7 mouse cellular contexts compared by ENCODE assay signal in the genomic region with DNA sequence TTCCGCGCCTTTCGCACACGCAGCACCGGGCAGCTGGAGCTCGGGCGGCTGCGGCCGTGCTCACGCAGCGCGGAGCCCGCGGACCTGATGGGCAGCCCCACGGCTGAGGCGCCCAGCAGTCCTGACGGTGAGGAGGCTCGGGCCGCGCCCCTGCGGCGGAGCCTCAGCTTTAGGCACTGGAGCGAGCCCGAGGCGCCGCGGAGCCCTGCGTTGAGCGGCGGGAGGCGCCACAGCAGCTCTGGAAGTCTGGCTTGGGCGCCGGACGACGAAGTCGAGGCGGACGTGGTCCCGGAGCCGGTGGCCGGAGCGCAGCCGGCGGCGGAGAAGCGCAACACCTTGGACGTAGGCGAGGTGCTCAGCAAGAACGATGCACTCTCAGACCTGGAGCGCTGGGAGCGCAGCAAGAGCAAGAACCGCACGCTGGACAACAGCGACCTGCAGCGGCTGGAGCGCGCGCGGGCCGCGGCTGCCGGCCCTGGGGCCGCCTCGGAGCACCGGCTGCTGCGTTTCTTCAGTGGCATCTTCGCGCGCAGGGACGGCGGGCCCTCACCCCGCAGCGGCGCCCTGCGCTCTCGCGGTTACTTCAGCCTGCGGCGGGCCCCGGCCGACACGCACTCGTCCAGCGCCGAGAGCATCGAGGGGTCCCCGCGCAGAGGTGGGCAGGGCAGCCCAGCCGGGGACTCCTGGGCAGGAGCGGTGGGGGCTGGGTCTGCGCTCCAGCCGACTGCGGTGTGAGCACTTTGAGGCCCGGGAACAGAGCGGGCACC.
DNase-seq lines count a peak whose midpoint lies in the region; ATAC-seq lines count a peak whose summit lies in the region.

No protein-coding gene starts in this region.

- WGBS in forebrain, embryonic 11.5 days: 0% methylated on average over 89 of the region's 95 CpGs

- peak overlapping the region; percentile 75 for H3K9ac ChIP-seq in forebrain, embryonic 11.5 days (ENCODE audit: low read length)

- H3K4me2 ChIP-seq in forebrain, embryonic 11.5 days (ENCODE audit: low read depth, low read length, severe bottlenecking): peak overlapping the region; percentile 100

- ATAC-seq in forebrain, embryonic 11.5 days (replicated peaks; ENCODE audit: low FRiP score): peak; percentile 57

- no peaks in the 10 kb centered on the region for H3K9me3 ChIP-seq in forebrain, embryonic 11.5 days (ENCODE audit: control insufficient read depth, low read length)
- H3K9me3 ChIP-seq in megakaryocyte, embryonic 14.5 days: no peaks in the 10 kb centered on the region

- H3K27ac ChIP-seq in forebrain, embryonic 11.5 days (ENCODE audit: low read depth, low read length): peak overlapping the region; percentile 74; the same call in 1 of the 2 replicates

- intact Hi-C loops in heart, postnatal 14 days (cut with DNase I): loop anchor here (1.0 to 5.0 kb wide), 4 partner anchors 26 to 344 kb away; no protein-coding TSS in a partner anchor

- H3K4me1 ChIP-seq in forebrain, embryonic 11.5 days (replicated peaks; ENCODE audit: control insufficient read depth, insufficient read depth, low read length): peaks cover 33% of the 10 kb centered on the region; the same call in 1 of the 2 replicates
- H3K4me1 ChIP-seq in megakaryocyte, embryonic 14.5 days: peaks cover 11% of the 10 kb centered on the region

- peak; percentile 67 for DNase-seq in R1 (ENCODE audit: low read depth, low spot score)
- DNase-seq in brain, adult 2 months (ENCODE audit: low read depth, low spot score): peak; percentile 87
- peak; percentile 82 for DNase-seq in forebrain, embryonic 11.5 days (ENCODE audit: low spot score)
- peak; percentile 76 to 77 for DNase-seq in heart, postnatal 14 days
- DNase-seq in kidney, postnatal 4 days: peak; percentile 73 to 85
- peak; percentile 37 for DNase-seq in right cerebral cortex, postnatal 4 days

- H3K4me3 ChIP-seq in forebrain, embryonic 11.5 days (ENCODE audit: low read depth, low read length): peak overlapping the region; percentile 71
- H3K4me3 ChIP-seq in megakaryocyte, embryonic 14.5 days (replicated peaks): peak overlapping the region; percentile 89

- peaks cover 5% of the 10 kb centered on the region; the same call in 1 of the 2 replicates for H3K27me3 ChIP-seq in forebrain, embryonic 11.5 days (ENCODE audit: control insufficient read depth, insufficient read depth, low read length)
- H3K27me3 ChIP-seq in megakaryocyte, embryonic 14.5 days (replicated peaks): peaks cover 79% of the 10 kb centered on the region

- no peaks in the 10 kb centered on the region for H3K36me3 ChIP-seq in forebrain, embryonic 11.5 days (ENCODE audit: control insufficient read depth, insufficient read depth, low read length)
- no peaks in the 10 kb centered on the region for H3K36me3 ChIP-seq in megakaryocyte, embryonic 14.5 days (replicated peaks; ENCODE audit: low read length)

Comparison
In these comparisons a context has a peak if more than half of its experiments do, and no peak if none do; other contexts are left out.
1. Peak in every context shown above with its lines: DNase-seq, ATAC-seq, H3K4me3 ChIP-seq and H3K27ac ChIP-seq.
2. DNase-seq: peak in every context shown above with its lines; median percentile 87 in brain, adult 2 months; 82 in forebrain, embryonic 11.5 days; 79 in kidney, postnatal 4 days; 76 in heart, postnatal 14 days; 67 in R1; 37 in right cerebral cortex, postnatal 4 days.